Mouse (Mus musculus): ENCODE measurements around the gene Il15ra.

The Il15ra gene

GRCm38 (mm10) chr2:11705201-11706025 lies at the start of gene Il15ra:
Gene Il15ra, plus strand, starts transcription at chr2:11705290.
- DNase-seq (ENCODE audit: low spot score) = peak; percentile 49

- no peak for DNase-seq (ENCODE audit: low spot score)
Measured at GRCm38 (mm10) chr2:11657581-11657980, 47.5 kb upstream of the Il15ra start.

- DNase-seq (ENCODE audit: low spot score) = no peak
Measured at GRCm38 (mm10) chr2:11659263-11659662, 45.8 kb upstream of the Il15ra start.

- DNase-seq (ENCODE audit: low spot score) = no peak
Measured at GRCm38 (mm10) chr2:11662143-11662906, 42.8 kb upstream of the Il15ra start.

- DNase-seq (ENCODE audit: low spot score) = no peak
Measured at GRCm38 (mm10) chr2:11662907-11663230, 42.2 kb upstream of the Il15ra start.

GRCm38 (mm10) chr2:11663961-11664360 lies 41.1 kb upstream of the Il15ra start:
- DNase-seq (ENCODE audit: low spot score) = peak; percentile 67

- DNase-seq (ENCODE audit: low spot score) = no peak
Measured at GRCm38 (mm10) chr2:11664367-11664766, 40.7 kb upstream of the Il15ra start.

- no peak for DNase-seq (ENCODE audit: low spot score)
Measured at GRCm38 (mm10) chr2:11664806-11665205, 40.3 kb upstream of the Il15ra start.

GRCm38 (mm10) chr2:11665326-11665725 lies 39.8 kb upstream of the Il15ra start:
- no peak for DNase-seq (ENCODE audit: low spot score)

GRCm38 (mm10) chr2:11672144-11672543 lies 32.9 kb upstream of the Il15ra start:
- DNase-seq (ENCODE audit: low spot score) = no peak

GRCm38 (mm10) chr2:11679626-11680025 lies 25.5 kb upstream of the Il15ra start:
- no peak for DNase-seq (ENCODE audit: low spot score)

GRCm38 (mm10) chr2:11682712-11683111 lies 22.4 kb upstream of the Il15ra start:
- DNase-seq (ENCODE audit: low spot score) = no peak

- no peak for DNase-seq (ENCODE audit: low spot score)
Measured at GRCm38 (mm10) chr2:11686512-11686911, 18.6 kb upstream of the Il15ra start.

- DNase-seq (ENCODE audit: low spot score) = no peak
Measured at GRCm38 (mm10) chr2:11687436-11687835, 17.7 kb upstream of the Il15ra start.

GRCm38 (mm10) chr2:11690201-11690890 lies 14.7 kb upstream of the Il15ra start:
- DNase-seq (ENCODE audit: low spot score) = no peak

GRCm38 (mm10) chr2:11693352-11693751 lies 11.7 kb upstream of the Il15ra start:
- DNase-seq (ENCODE audit: low spot score) = no peak

- DNase-seq (ENCODE audit: low spot score) = no peak
Measured at GRCm38 (mm10) chr2:11694104-11694503, 11.0 kb upstream of the Il15ra start.

GRCm38 (mm10) chr2:11695867-11696266 lies 9.2 kb upstream of the Il15ra start:
- no peak for DNase-seq (ENCODE audit: low spot score)

- DNase-seq (ENCODE audit: low spot score) = no peak
Measured at GRCm38 (mm10) chr2:11698994-11699393, 6.1 kb upstream of the Il15ra start.

GRCm38 (mm10) chr2:11699905-11700304 lies 5.2 kb upstream of the Il15ra start:
- no peak for DNase-seq (ENCODE audit: low spot score)

- DNase-seq (ENCODE audit: low spot score) = no peak
Measured at GRCm38 (mm10) chr2:11706030-11706745, 1.1 kb downstream of the Il15ra start.

- no peak for DNase-seq (ENCODE audit: low spot score)
Measured at GRCm38 (mm10) chr2:11706746-11707065, 1.6 kb downstream of the Il15ra start.

Data from ovary, adult 18-20 months (tissue).